In genomic region chr19:8747368-8747767, GRCm38 (mm10) we compare ENCODE assay signal across 16 mouse cellular contexts. TPM values are rescaled to one million over a fixed set of nuclear protein-coding genes. Genes with fewer than 3 reads are reported as not detected.
A peak's percentile ranks its signal among the peaks of the same experiment; 100 is the strongest.
DNase-seq lines count a peak whose midpoint lies in the region; ATAC-seq and TF ChIP-seq lines count a peak whose summit lies in the region.
"Had no signal": no experiment of that assay in that cellular context is flagged by ENCODE, and none has a peak within 500 bp of the region (broad histone marks: within the 10 kb centered on the region; RNA-seq: fewer than 3 reads in every experiment).

No protein-coding gene starts in this region.

- no peaks in the 10 kb centered on the region for H3K27me3 ChIP-seq in embryonic facial prominence, embryonic 11.5 days (ENCODE audit: control insufficient read depth, insufficient read depth, low read length)
- no peaks in the 10 kb centered on the region for H3K27me3 ChIP-seq in embryonic facial prominence, embryonic 10.5 days (replicated peaks; ENCODE audit: low read depth, poor library complexity, severe bottlenecking)
- no peaks in the 10 kb centered on the region for H3K27me3 ChIP-seq in liver, embryonic 14.5 days (ENCODE audit: control insufficient read depth, insufficient read depth, low read length)
- H3K27me3 ChIP-seq: embryonic facial prominence, embryonic 13.5 days had no signal

- no peaks in the 10 kb centered on the region for H3K4me1 ChIP-seq in embryonic facial prominence, embryonic 11.5 days (ENCODE audit: control insufficient read depth, insufficient read depth, low read length)
- H3K4me1 ChIP-seq in embryonic facial prominence, embryonic 10.5 days: peaks cover 8% of the 10 kb centered on the region
- peaks cover 4 to 6% of the 10 kb centered on the region in 2 experiments; a peak in 3 of 4 replicates for H3K4me1 ChIP-seq in liver, embryonic 14.5 days (replicated peaks; ENCODE audit: control insufficient read depth in 2 of 2, insufficient read depth in 2 of 2, low read length in 1 of 2)

- peak; percentile 62 for TF ChIP-seq CTCF in liver, embryonic 14.5 days (IDR thresholded peaks at IDR 0.05; ENCODE audit: low read depth)

- no peak overlapping the region for H3K4me3 ChIP-seq in embryonic facial prominence, embryonic 11.5 days (ENCODE audit: low read depth, low read length)
- H3K4me3 ChIP-seq in embryonic facial prominence, embryonic 10.5 days: no peak overlapping the region
- H3K4me3 ChIP-seq in liver, embryonic 14.5 days (ENCODE audit: insufficient read depth in 1 of 2, low read depth in 2 of 2, low read length in 2 of 2): no peak overlapping the region
- H3K4me3 ChIP-seq: embryonic facial prominence, embryonic 13.5 days had no signal

- no peaks in the 10 kb centered on the region for H3K9me3 ChIP-seq in embryonic facial prominence, embryonic 11.5 days (replicated peaks; ENCODE audit: control insufficient read depth, low read length)
- no peaks in the 10 kb centered on the region for H3K9me3 ChIP-seq in embryonic facial prominence, embryonic 10.5 days
- no peaks in the 10 kb centered on the region for H3K9me3 ChIP-seq in liver, embryonic 14.5 days (ENCODE audit: control insufficient read depth, low read length)
- H3K9me3 ChIP-seq: embryonic facial prominence, embryonic 13.5 days had no signal

- 76% methylated on average over 2 of the region's 2 CpGs for WGBS in embryonic facial prominence, embryonic 11.5 days
- 65% methylated on average over 2 of the region's 2 CpGs for WGBS in embryonic facial prominence, embryonic 10.5 days
- WGBS in liver, embryonic 14.5 days (ENCODE audit: insufficient replicate concordance): 62% methylated on average over 2 of the region's 2 CpGs

- ATAC-seq in embryonic facial prominence, embryonic 11.5 days (replicated peaks; ENCODE audit: insufficient number of reproducible peaks, low FRiP score, low TSS enrichment, low read depth): no peak
- ATAC-seq in liver, embryonic 14.5 days (ENCODE audit: insufficient read depth): peak; percentile 38; the same call in 1 of the 2 replicates

- no peak overlapping the region for H3K4me2 ChIP-seq in embryonic facial prominence, embryonic 11.5 days (ENCODE audit: low read depth, low read length)
- H3K4me2 ChIP-seq in liver, embryonic 14.5 days (ENCODE audit: low read depth): no peak overlapping the region
- H3K4me2 ChIP-seq: embryonic facial prominence, embryonic 13.5 days had no signal

- H3K36me3 ChIP-seq in embryonic facial prominence, embryonic 11.5 days (replicated peaks; ENCODE audit: control insufficient read depth, insufficient read depth, low read depth, low read length): peaks cover 8% of the 10 kb centered on the region
- H3K36me3 ChIP-seq in embryonic facial prominence, embryonic 10.5 days (replicated peaks): peaks cover 97% of the 10 kb centered on the region
- H3K36me3 ChIP-seq in liver, embryonic 14.5 days (replicated peaks; ENCODE audit: control insufficient read depth, insufficient read depth, low read depth): peaks cover 88% of the 10 kb centered on the region

- DNase-seq in embryonic facial prominence, embryonic 11.5 days (ENCODE audit: low spot score): peak; percentile 4
- no peak for DNase-seq in embryonic facial prominence, embryonic 10.5 days (ENCODE audit: low spot score)
- DNase-seq in liver, embryonic 14.5 days (ENCODE audit: low read depth in 3 of 3, low spot score in 3 of 3): no peak
- DNase-seq in liver (no peak), NIH3T3 (ENCODE audit: low read depth) (peak; percentile 67)
- DNase-seq in retina, embryonic 14.5 days (ENCODE audit: low spot score): peak; percentile 49
- DNase-seq in layer of hippocampus, adult 8-10 months (ENCODE audit: low spot score in 2 of 2): no peak
- DNase-seq in adrenal gland, postnatal 4 days (ENCODE audit: low spot score in 2 of 2): no peak
- DNase-seq: B cell, adult 2 months; cerebellum, adult 9-10 months; heart, postnatal 4 days; layer of hippocampus, postnatal 36 days; thymus, adult 2 months had no signal

- no peak overlapping the region for H3K9ac ChIP-seq in embryonic facial prominence, embryonic 11.5 days (replicated peaks; ENCODE audit: low read length)
- H3K9ac ChIP-seq in liver, embryonic 14.5 days (replicated peaks): no peak overlapping the region
- H3K9ac ChIP-seq: embryonic facial prominence, embryonic 13.5 days had no signal

- H3K27ac ChIP-seq in embryonic facial prominence, embryonic 11.5 days (replicated peaks; ENCODE audit: low read depth, low read length): no peak overlapping the region
- H3K27ac ChIP-seq in embryonic facial prominence, embryonic 10.5 days (replicated peaks): no peak overlapping the region
- H3K27ac ChIP-seq in liver, embryonic 14.5 days: no peak overlapping the region
- H3K27ac ChIP-seq: embryonic facial prominence, embryonic 13.5 days; macrophage had no signal

- TF ChIP-seq EP300 in liver, embryonic 14.5 days (IDR thresholded peaks at IDR 0.05; ENCODE audit: low read depth): no peak

RNA-seq across cellular contexts. Expression of gene Stx5a, which starts 6.2 kb away (rescaled TPM):
- polyA plus RNA-seq in embryonic facial prominence, embryonic 11.5 days (2014; fragmentation: Nextera tagmentation; extraction: Ambion mirVana): 107 and 110 TPM in 2 replicates
- polyA plus RNA-seq in embryonic facial prominence, embryonic 10.5 days (2016; fragmentation: Nextera tagmentation; extraction: Ambion mirVana): 97.0 and 108 TPM in 2 replicates
- 29.9 and 32.0 TPM in 2 replicates for polyA plus RNA-seq in liver, embryonic 14.5 days (2012; rRNA removed)
- polyA plus RNA-seq in liver, embryonic 14.5 days (2014; fragmentation: Nextera tagmentation; extraction: Ambion mirVana): 36.7 and 36.9 TPM in 2 replicates
- 10 to 100 TPM; 65.3 to 91.2 (median 76.1) TPM for total RNA-seq in layer of hippocampus, adult 8-10 months (2022)
- total RNA-seq in adrenal gland, postnatal 4 days (2021): 100 to 1,000 TPM; 118 to 125 TPM

RNA-seq across cellular contexts. Expression of gene 1700092M07Rik, which starts 6.8 kb away (rescaled TPM):
- polyA plus RNA-seq in embryonic facial prominence, embryonic 11.5 days (2014; fragmentation: Nextera tagmentation; extraction: Ambion mirVana): 1.1 and 1.8 TPM in 2 replicates
- 3.4 and 3.5 TPM in 2 replicates for polyA plus RNA-seq in embryonic facial prominence, embryonic 10.5 days (2016; fragmentation: Nextera tagmentation; extraction: Ambion mirVana)
- polyA plus RNA-seq in liver, embryonic 14.5 days (2012; rRNA removed): 0.65 and 0.78 TPM in 2 replicates
- 0.34 and 0.63 TPM in 2 replicates for polyA plus RNA-seq in liver, embryonic 14.5 days (2014; fragmentation: Nextera tagmentation; extraction: Ambion mirVana)
- 1 to 10 TPM in 3 of 4 experiments, not detected in 1; 2.0 to 3.3 (median 2.4) TPM for total RNA-seq in layer of hippocampus, adult 8-10 months (2022)
- total RNA-seq in adrenal gland, postnatal 4 days (2021): 1 to 10 TPM; 2.3 to 2.5 TPM
- total RNA-seq: heart, postnatal 4 days had no signal
- polyA plus RNA-seq: macrophage; spleen, adult 2 months; thymus, adult 2 months had no signal

RNA-seq across cellular contexts. Expression of gene Nxf1, which starts 9.5 kb away (rescaled TPM):
- 230 and 238 TPM in 2 replicates for polyA plus RNA-seq in embryonic facial prominence, embryonic 11.5 days (2014; fragmentation: Nextera tagmentation; extraction: Ambion mirVana)
- polyA plus RNA-seq in embryonic facial prominence, embryonic 10.5 days (2016; fragmentation: Nextera tagmentation; extraction: Ambion mirVana): 254 and 269 TPM in 2 replicates
- polyA plus RNA-seq in liver, embryonic 14.5 days (2012; rRNA removed): 66.2 and 90.9 TPM in 2 replicates
- polyA plus RNA-seq in liver, embryonic 14.5 days (2014; fragmentation: Nextera tagmentation; extraction: Ambion mirVana): 77.4 and 84.9 TPM in 2 replicates
- 100 to 1,000 TPM in 2 of 4 experiments, 10 to 100 TPM in 2; 80.5 to 120 (median 102) TPM for total RNA-seq in layer of hippocampus, adult 8-10 months (2022)
- total RNA-seq in adrenal gland, postnatal 4 days (2021): 100 to 1,000 TPM; 124 to 145 TPM

RNA-seq across cellular contexts. Expression of gene Wdr74, which starts 11.7 kb away (rescaled TPM):
- polyA plus RNA-seq in embryonic facial prominence, embryonic 11.5 days (2014; fragmentation: Nextera tagmentation; extraction: Ambion mirVana): 91.0 and 92.3 TPM in 2 replicates
- polyA plus RNA-seq in embryonic facial prominence, embryonic 10.5 days (2016; fragmentation: Nextera tagmentation; extraction: Ambion mirVana): 117 and 127 TPM in 2 replicates
- polyA plus RNA-seq in liver, embryonic 14.5 days (2012; rRNA removed): 27.7 and 34.1 TPM in 2 replicates
- 51.6 and 57.6 TPM in 2 replicates for polyA plus RNA-seq in liver, embryonic 14.5 days (2014; fragmentation: Nextera tagmentation; extraction: Ambion mirVana)
- 10 to 100 TPM; 44.0 to 45.3 (median 44.3) TPM for total RNA-seq in layer of hippocampus, adult 8-10 months (2022)
- 10 to 100 TPM; 64.2 to 64.3 TPM for total RNA-seq in adrenal gland, postnatal 4 days (2021)

RNA-seq across cellular contexts. Expression of gene Tmem223, which starts 23.4 kb away (rescaled TPM):
- polyA plus RNA-seq in embryonic facial prominence, embryonic 11.5 days (2014; fragmentation: Nextera tagmentation; extraction: Ambion mirVana): 191 and 197 TPM in 2 replicates
- 179 and 185 TPM in 2 replicates for polyA plus RNA-seq in embryonic facial prominence, embryonic 10.5 days (2016; fragmentation: Nextera tagmentation; extraction: Ambion mirVana)
- polyA plus RNA-seq in liver, embryonic 14.5 days (2012; rRNA removed): 38.9 and 53.7 TPM in 2 replicates
- polyA plus RNA-seq in liver, embryonic 14.5 days (2014; fragmentation: Nextera tagmentation; extraction: Ambion mirVana): 61.8 and 69.6 TPM in 2 replicates
- 10 to 100 TPM; 61.3 to 77.8 (median 72.8) TPM for total RNA-seq in layer of hippocampus, adult 8-10 months (2022)
- total RNA-seq in adrenal gland, postnatal 4 days (2021): 100 to 1,000 TPM; 102 to 103 TPM

Comparison
In these comparisons a context has a peak if more than half of its experiments do, and no peak if none do; other contexts are left out.
1. DNase-seq: peak in embryonic facial prominence, embryonic 11.5 days (single experiment), NIH3T3 (single experiment) and retina, embryonic 14.5 days (single experiment); none in embryonic facial prominence, embryonic 10.5 days (single experiment), liver, embryonic 14.5 days (0 of 3), liver (single experiment), layer of hippocampus, adult 8-10 months (0 of 2) and adrenal gland, postnatal 4 days (0 of 2).